ENCODE assay signal across 8 mouse cellular contexts in the genomic region with DNA sequence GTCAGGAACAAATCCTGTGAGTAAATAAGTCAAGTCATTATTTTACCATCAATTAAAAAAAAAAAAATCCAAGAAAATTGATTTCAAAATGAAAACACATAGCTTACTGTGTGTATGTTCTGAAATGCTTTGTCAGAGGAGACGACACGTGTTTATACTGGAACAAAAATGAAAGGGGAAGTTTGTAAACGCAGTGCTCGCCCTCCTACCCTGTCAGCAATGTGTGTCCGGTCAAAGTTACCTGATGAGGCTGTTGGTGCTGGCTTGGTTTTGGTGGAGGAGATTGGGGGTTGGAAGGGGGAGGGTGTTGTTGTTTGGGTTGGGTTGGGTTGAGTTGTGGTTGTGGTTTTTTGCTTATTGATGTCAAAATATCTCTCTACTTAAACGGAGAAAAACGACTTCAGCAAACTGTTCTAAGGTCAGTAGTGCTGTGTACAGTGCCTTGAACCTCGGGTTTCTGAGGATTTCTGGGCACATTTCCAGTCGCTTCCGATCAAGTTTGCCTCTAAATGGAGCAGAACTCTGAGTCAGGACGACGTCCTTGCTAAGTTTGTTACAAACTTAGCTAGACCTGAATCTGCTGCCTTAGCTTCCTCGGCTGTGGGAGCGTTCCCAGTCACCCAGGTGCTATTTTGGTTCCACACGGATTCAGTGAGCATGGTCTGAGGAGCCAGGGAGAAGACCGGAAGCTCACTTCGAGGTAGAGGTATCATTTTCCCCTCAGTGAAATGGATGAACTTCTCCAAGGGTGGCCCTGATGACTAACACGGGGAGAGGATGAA.
A peak's percentile ranks its signal among the peaks of the same experiment; 100 is the strongest.
DNase-seq lines count a peak whose midpoint lies in the region; ATAC-seq and TF ChIP-seq lines count a peak whose summit lies in the region.

No protein-coding gene starts in this region.

- H3K4me3 ChIP-seq in kidney, postnatal 0 days (replicated peaks; ENCODE audit: low read depth, low read length): no peak overlapping the region
- no peak overlapping the region for H3K4me3 ChIP-seq in kidney, embryonic 14.5 days (ENCODE audit: low read length)
- H3K4me3 ChIP-seq in midbrain, embryonic 14.5 days (replicated peaks; ENCODE audit: low read depth, low read length): no peak overlapping the region
- no peak overlapping the region for H3K4me3 ChIP-seq in heart, embryonic 10.5 days
- no peak overlapping the region for H3K4me3 ChIP-seq in hindbrain, embryonic 14.5 days (replicated peaks; ENCODE audit: low read length)

- 0 out of 2 replicates have a peak, but pooled peaks cover 3% of the 10 kb centered on the region for H3K4me1 ChIP-seq in kidney, postnatal 0 days (replicated peaks; ENCODE audit: insufficient read depth, low read length)
- peaks cover 10% of the 10 kb centered on the region; the same call in 1 of the 2 replicates for H3K4me1 ChIP-seq in kidney, embryonic 14.5 days (ENCODE audit: control insufficient read depth, insufficient read depth, low read length)
- no peaks in the 10 kb centered on the region for H3K4me1 ChIP-seq in midbrain, embryonic 14.5 days (ENCODE audit: control insufficient read depth, insufficient read depth, low read length)
- peaks cover 19% of the 10 kb centered on the region; the same call in 1 of the 2 replicates for H3K4me1 ChIP-seq in heart, embryonic 10.5 days
- H3K4me1 ChIP-seq in hindbrain, embryonic 14.5 days (replicated peaks; ENCODE audit: control insufficient read depth, insufficient read depth, low read length): no peaks in the 10 kb centered on the region

- no peaks in the 10 kb centered on the region for H3K36me3 ChIP-seq in kidney, postnatal 0 days (ENCODE audit: insufficient read depth, low read length)
- no peaks in the 10 kb centered on the region for H3K36me3 ChIP-seq in kidney, embryonic 14.5 days (ENCODE audit: control insufficient read depth, insufficient read depth, low read length)
- H3K36me3 ChIP-seq in midbrain, embryonic 14.5 days (ENCODE audit: control insufficient read depth, insufficient read depth, low read length): no peaks in the 10 kb centered on the region
- H3K36me3 ChIP-seq in heart, embryonic 10.5 days: no peaks in the 10 kb centered on the region
- H3K36me3 ChIP-seq in hindbrain, embryonic 14.5 days (replicated peaks; ENCODE audit: control insufficient read depth, insufficient read depth): no peaks in the 10 kb centered on the region

- 0 out of 2 replicates have a peak overlapping the region, but pooled peaks have one; percentile 1 for H3K4me2 ChIP-seq in kidney, postnatal 0 days (ENCODE audit: low read length)
- no peak overlapping the region for H3K4me2 ChIP-seq in kidney, embryonic 14.5 days (replicated peaks; ENCODE audit: low read depth, low read length)
- no peak overlapping the region for H3K4me2 ChIP-seq in midbrain, embryonic 14.5 days (ENCODE audit: low read length)
- no peak overlapping the region for H3K4me2 ChIP-seq in hindbrain, embryonic 14.5 days (replicated peaks)

- no peaks in the 10 kb centered on the region for H3K9me3 ChIP-seq in kidney, postnatal 0 days (replicated peaks; ENCODE audit: low read length)
- H3K9me3 ChIP-seq in kidney, embryonic 14.5 days (ENCODE audit: control insufficient read depth, low read length): no peaks in the 10 kb centered on the region
- no peaks in the 10 kb centered on the region for H3K9me3 ChIP-seq in midbrain, embryonic 14.5 days (ENCODE audit: control insufficient read depth, low read length)
- H3K9me3 ChIP-seq in heart, embryonic 10.5 days: no peaks in the 10 kb centered on the region
- H3K9me3 ChIP-seq in hindbrain, embryonic 14.5 days (ENCODE audit: control insufficient read depth, low read length): no peaks in the 10 kb centered on the region

- TF ChIP-seq CTCF in kidney, postnatal 0 days (IDR thresholded peaks at IDR 0.05; ENCODE audit: low read depth): no peak

- 45% methylated on average over 18 of the region's 18 CpGs for WGBS in kidney, postnatal 0 days
- 56% methylated on average over 18 of the region's 18 CpGs for WGBS in kidney, embryonic 14.5 days
- 73% methylated on average over 18 of the region's 18 CpGs for WGBS in midbrain, embryonic 14.5 days
- 67% methylated on average over 18 of the region's 18 CpGs for WGBS in heart, embryonic 10.5 days
- WGBS in hindbrain, embryonic 14.5 days: 70% methylated on average over 18 of the region's 18 CpGs

- H3K27me3 ChIP-seq in kidney, postnatal 0 days (ENCODE audit: insufficient read depth, low read length): no peaks in the 10 kb centered on the region
- no peaks in the 10 kb centered on the region for H3K27me3 ChIP-seq in kidney, embryonic 14.5 days (ENCODE audit: control insufficient read depth, insufficient read depth, low read length)
- no peaks in the 10 kb centered on the region for H3K27me3 ChIP-seq in midbrain, embryonic 14.5 days (ENCODE audit: control insufficient read depth, insufficient read depth, low read length)
- H3K27me3 ChIP-seq in heart, embryonic 10.5 days (ENCODE audit: insufficient read depth, poor library complexity, severe bottlenecking): no peaks in the 10 kb centered on the region
- no peaks in the 10 kb centered on the region for H3K27me3 ChIP-seq in hindbrain, embryonic 14.5 days (ENCODE audit: control insufficient read depth, insufficient read depth, low read length)

- peak; percentile 24 for DNase-seq in kidney, postnatal 0 days (ENCODE audit: low spot score)
- peak; percentile 64 for DNase-seq in 416B (ENCODE audit: low read depth)
- DNase-seq in midbrain, embryonic 14.5 days: no peak
- no peak for DNase-seq in heart, embryonic 10.5 days (ENCODE audit: low spot score)
- DNase-seq in hindbrain, embryonic 14.5 days (ENCODE audit: low spot score): no peak

- H3K27ac ChIP-seq in kidney, postnatal 0 days: no peak overlapping the region
- H3K27ac ChIP-seq in kidney, embryonic 14.5 days (ENCODE audit: low read depth, low read length): no peak overlapping the region
- no peak overlapping the region for H3K27ac ChIP-seq in midbrain, embryonic 14.5 days (replicated peaks; ENCODE audit: low read depth, low read length)
- H3K27ac ChIP-seq in heart, embryonic 10.5 days: no peak overlapping the region
- no peak overlapping the region for H3K27ac ChIP-seq in hindbrain, embryonic 14.5 days

- ATAC-seq in kidney, postnatal 0 days (replicated peaks; ENCODE audit: low FRiP score, low read depth): no peak
- no peak for ATAC-seq in kidney, embryonic 14.5 days (ENCODE audit: low FRiP score, low TSS enrichment)
- peak; percentile 69 for ATAC-seq in activated CD4-positive, CD25-positive, alpha-beta regulatory T cell, adult 4 months
- peak; percentile 71 for ATAC-seq in inflammation-experienced regulatory T-cells, adult 6 months
- ATAC-seq in midbrain, embryonic 14.5 days (ENCODE audit: low FRiP score, low TSS enrichment): no peak
- ATAC-seq in hindbrain, embryonic 14.5 days (ENCODE audit: low FRiP score): no peak

- no peak overlapping the region for H3K9ac ChIP-seq in kidney, postnatal 0 days (ENCODE audit: low read depth, low read length)
- no peak overlapping the region for H3K9ac ChIP-seq in kidney, embryonic 14.5 days (ENCODE audit: low read depth, low read length)
- no peak overlapping the region for H3K9ac ChIP-seq in midbrain, embryonic 14.5 days (replicated peaks; ENCODE audit: low read length)
- H3K9ac ChIP-seq in hindbrain, embryonic 14.5 days: no peak overlapping the region

Comparison
In these comparisons a context has a peak if more than half of its experiments do, and no peak if none do; other contexts are left out.
1. ATAC-seq: peak in activated CD4-positive, CD25-positive, alpha-beta regulatory T cell, adult 4 months (single experiment) and inflammation-experienced regulatory T-cells, adult 6 months (single experiment); none in kidney, postnatal 0 days (single experiment), kidney, embryonic 14.5 days (single experiment), midbrain, embryonic 14.5 days (single experiment) and hindbrain, embryonic 14.5 days (single experiment).
2. DNase-seq: peak in kidney, postnatal 0 days (single experiment) and 416B (single experiment); none in midbrain, embryonic 14.5 days (single experiment), heart, embryonic 10.5 days (single experiment) and hindbrain, embryonic 14.5 days (single experiment).